Mouse (Mus musculus) lung, postnatal 0 days (tissue): Measurements from ENCODE around the gene Tmem132d. TPM values are rescaled to one million over a fixed set of nuclear protein-coding genes. Genes with fewer than 3 reads are reported as not detected.

Experiments
- ATAC-seq: fragments of 200-750 bp; cut with Nextera tagmentation; 2 replicates; pipeline ENCODE4 v1.8.0; 2017; ENCODE audit warnings: moderate library complexity
- DNase-seq: peaks from one replicate; pipeline ENCODE4 v3.0.0-alpha.2; 2016; ENCODE audit warnings: low spot score
- H3K27ac ChIP-seq: fragments of 300-500 bp; sonication (generic); 2 replicates; pipeline ENCODE4 v1.5.1; 2014; ENCODE audit warnings: antibody characterized with exemption, mild to moderate bottlenecking, low read length, mixed read lengths
- H3K27me3 ChIP-seq: fragments of 300-500 bp; sonication (generic); replicated peaks from 2 replicates; pipeline ENCODE4 v1.6.1; 2014; ENCODE audit warnings: low read length, mixed read lengths; ENCODE audit not compliant: insufficient read depth
- H3K36me3 ChIP-seq: fragments of 300-500 bp; sonication (generic); 2 replicates; pipeline ENCODE4 v1.6.1; 2014; ENCODE audit warnings: low read length, mixed read lengths; ENCODE audit not compliant: insufficient read depth
- H3K4me1 ChIP-seq: fragments of 300-500 bp; sonication (generic); 2 replicates; pipeline ENCODE4 v1.6.1; 2014; ENCODE audit warnings: antibody characterized with exemption, low read depth, low read length, mixed read lengths; ENCODE audit not compliant: insufficient read depth
- H3K4me2 ChIP-seq: fragments of 300-500 bp; sonication (generic); replicated peaks from 2 replicates; pipeline ENCODE4 v1.6.1; 2014; ENCODE audit warnings: low read depth, mild to moderate bottlenecking, low read length, moderate library complexity, mixed read lengths
- H3K4me3 ChIP-seq: fragments of 300-500 bp; sonication (generic); 2 replicates; pipeline ENCODE4 v1.5.1; 2014; ENCODE audit warnings: low read depth, low read length
- H3K9ac ChIP-seq: fragments of 300-500 bp; sonication (generic); replicated peaks from 2 replicates; pipeline ENCODE4 v1.6.1; 2014; ENCODE audit warnings: low read depth, mild to moderate bottlenecking
- H3K9me3 ChIP-seq: fragments of 300-500 bp; sonication (generic); 2 replicates; pipeline ENCODE4 v1.6.1; 2016; ENCODE audit warnings: low read length, mixed read lengths
- CTCF ChIP-seq: IDR thresholded peaks from 2 replicates; pipeline ENCODE4 v1.5.1; 2016; ENCODE audit warnings: antibody characterized with exemption, mild to moderate bottlenecking
- EP300 ChIP-seq: IDR thresholded peaks from 2 replicates; pipeline ENCODE4 v1.6.1; 2016; ENCODE audit warnings: antibody characterized with exemption, mild to moderate bottlenecking, control low read depth
- WGBS: fragments of 180-500 bp; shearing (Covaris S2); extraction: QIAGEN DNeasy Blood & Tissue Kit; methylation state at CpG from one replicate; pipeline ENCODE4 v1.1.7; 2014; 5-methylcytosine and 5-hydroxymethylcytosine counted together
- polyA plus RNA-seq: library from polyadenylated mRNA; unstranded; fragments of >200 nt; fragmentation: Nextera tagmentation; extraction: Ambion mirVana; gene quantifications from 2 replicates; pipeline ENCODE4 v1.2.1, GENCODE M21; 2015

Tmem132d gene
- polyA plus RNA-seq, 1 experiment from 2014 or later: 1.6 TPM

- no peaks in the 10 kb centered on the region for H3K36me3 ChIP-seq
- DNase-seq (peak; percentile 8), ATAC-seq (no peak)
- 28% methylated on average over 4 of the region's 4 CpGs for WGBS
- no peak overlapping the region for H3K9ac ChIP-seq
- H3K4me2 ChIP-seq: no peak overlapping the region
- H3K27ac ChIP-seq: no peak overlapping the region
- TF ChIP-seq EP300 (no peak), CTCF (peak; percentile 66)
- H3K9me3 ChIP-seq: no peaks in the 10 kb centered on the region
- no peak overlapping the region for H3K4me3 ChIP-seq
- H3K27me3 ChIP-seq: no peaks in the 10 kb centered on the region
- no peaks in the 10 kb centered on the region for H3K4me1 ChIP-seq
Measured at GRCm38 (mm10) chr5:128389665-128390064, 43.2 kb downstream of the Tmem132d start.

GRCm38 (mm10) chr5:128388358-128389141 is 44.3 kb downstream of the Tmem132d start:
- no peak overlapping the region for H3K27ac ChIP-seq
- H3K9me3 ChIP-seq: no peaks in the 10 kb centered on the region
- DNase-seq: no peak
- no peaks in the 10 kb centered on the region for H3K36me3 ChIP-seq
- H3K9ac ChIP-seq: no peak overlapping the region
- TF ChIP-seq CTCF (no peak), EP300 (no peak)
- no peak for ATAC-seq
- H3K4me3 ChIP-seq: no peak overlapping the region
- no peak overlapping the region for H3K4me2 ChIP-seq
- no peaks in the 10 kb centered on the region for H3K4me1 ChIP-seq
- 68% methylated on average over 7 of the region's 7 CpGs for WGBS
- H3K27me3 ChIP-seq: no peaks in the 10 kb centered on the region

- DNase-seq (no peak), ATAC-seq (no peak)
- Histone ChIP-seq H3K27me3 (no peaks in the 10 kb centered on the region), H3K4me3 (no peak overlapping the region), H3K36me3 (no peaks in the 10 kb centered on the region), H3K4me2 (no peak overlapping the region), H3K27ac (no peak overlapping the region), H3K9ac (no peak overlapping the region), H3K4me1 (no peaks in the 10 kb centered on the region), H3K9me3 (no peaks in the 10 kb centered on the region)
- WGBS: 82% methylated on average over 3 of the region's 3 CpGs
- TF ChIP-seq EP300 (no peak), CTCF (no peak)
Measured at GRCm38 (mm10) chr5:128369814-128370213, 63.1 kb downstream of the Tmem132d start.

- no peak overlapping the region for H3K4me3 ChIP-seq
- no peaks in the 10 kb centered on the region for H3K9me3 ChIP-seq
- no peak overlapping the region for H3K4me2 ChIP-seq
- no peaks in the 10 kb centered on the region for H3K4me1 ChIP-seq
- no peak for ATAC-seq
- 91% methylated on average over 7 of the region's 7 CpGs for WGBS
- H3K27me3 ChIP-seq: no peaks in the 10 kb centered on the region
- H3K27ac ChIP-seq: no peak overlapping the region
- H3K36me3 ChIP-seq: no peaks in the 10 kb centered on the region
- H3K9ac ChIP-seq: no peak overlapping the region
- TF ChIP-seq EP300 (no peak), CTCF (no peak)
- no peak for DNase-seq
Measured at GRCm38 (mm10) chr5:128369111-128369510, 63.8 kb downstream of the Tmem132d start.

GRCm38 (mm10) chr5:128365261-128365985 is 67.5 kb downstream of the Tmem132d start:
- Histone ChIP-seq H3K27ac (no peak overlapping the region), H3K27me3 (no peaks in the 10 kb centered on the region), H3K9ac (no peak overlapping the region), H3K36me3 (no peaks in the 10 kb centered on the region), H3K9me3 (no peaks in the 10 kb centered on the region), H3K4me1 (no peaks in the 10 kb centered on the region), H3K4me3 (no peak overlapping the region), H3K4me2 (no peak overlapping the region)
- ATAC-seq (no peak), DNase-seq (no peak)
- WGBS: 85% methylated on average over 3 of the region's 3 CpGs
- no peak for TF ChIP-seq CTCF
- no peak for TF ChIP-seq EP300

GRCm38 (mm10) chr5:128360946-128361675 is 71.8 kb downstream of the Tmem132d start:
- 70% methylated on average over 23 of the region's 23 CpGs for WGBS
- H3K4me3 ChIP-seq: no peak overlapping the region

More at GRCm38 (mm10) chr5:128360946-128361675, 71.8 kb downstream of the Tmem132d start:
- no peaks in the 10 kb centered on the region for H3K36me3 ChIP-seq
- no peaks in the 10 kb centered on the region for H3K27me3 ChIP-seq
- H3K27ac ChIP-seq: no peak overlapping the region
- no peaks in the 10 kb centered on the region for H3K4me1 ChIP-seq
- H3K9me3 ChIP-seq: no peaks in the 10 kb centered on the region
- H3K4me2 ChIP-seq: no peak overlapping the region
- no peak for DNase-seq
- ATAC-seq: no peak
- TF ChIP-seq CTCF: no peak
- no peak for TF ChIP-seq EP300
- H3K9ac ChIP-seq: no peak overlapping the region
